Mouse (Mus musculus) CH12.LX (cell line): Measurements from ENCODE around the gene Gm26558. TPM values are rescaled to one million over a fixed set of nuclear protein-coding genes. Genes with fewer than 3 reads are reported as not detected.

ENCODE experiments used
- DNase-seq: peaks from one replicate; pipeline ENCODE4 v3.0.0-alpha.2; 2013; ENCODE audit errors: extremely low read depth
- H3K27ac ChIP-seq: 2 replicates; pipeline ENCODE4 v1.5.1; 2012; ENCODE audit warnings: low read depth, mild to moderate bottlenecking, control low read depth, moderate library complexity; ENCODE audit not compliant: insufficient read depth
- H3K27me3 ChIP-seq: replicated peaks from 2 replicates; pipeline ENCODE3; 2012; ENCODE audit warnings: inconsistent platforms
- H3K36me3 ChIP-seq, 2 experiments: replicated peaks in 1 of 2; 2 replicates each; pipeline versions ENCODE3 to v1.6.1; 2012; ENCODE audit warnings: inconsistent platforms in 1 of 2, low read length in 1 of 2, mild to moderate bottlenecking in 1 of 2, mixed read lengths in 1 of 2, moderate library complexity in 1 of 2; ENCODE audit not compliant: control insufficient read depth in 1 of 2, insufficient read depth in 1 of 2
- H3K4me1 ChIP-seq, 2 experiments: 2 replicates each; pipeline ENCODE4 v1.6.1; 2012; ENCODE audit warnings: inconsistent platforms in 1 of 2, moderate library complexity in 1 of 2; ENCODE audit not compliant: insufficient read depth in 2 of 2, control insufficient read depth in 1 of 2
- H3K4me2 ChIP-seq: 2 replicates; pipeline ENCODE4 v1.6.1; 2012; ENCODE audit warnings: low read depth, mild to moderate bottlenecking, control low read depth; ENCODE audit not compliant: poor library complexity, insufficient read depth, severe bottlenecking
- H3K4me3 ChIP-seq, 3 experiments: fragments of 150-350 bp in 1 of 3; sonication (generic) in 1 of 3; replicated peaks in 1 of 3; 2 replicates each; pipeline versions ENCODE3 to v1.5.1; 2011 to 2012; ENCODE audit warnings: low read depth in 2 of 3, low read length in 2 of 3, mild to moderate bottlenecking in 2 of 3, moderate library complexity in 2 of 3, control low read depth in 1 of 3, improper control_type of control experiment in 1 of 3, inconsistent platforms in 1 of 3, mixed read lengths in 1 of 3; ENCODE audit not compliant: poor library complexity in 1 of 3
- H3K79me2 ChIP-seq: replicated peaks from 2 replicates; pipeline ENCODE4 v1.6.1; 2012; ENCODE audit warnings: mild to moderate bottlenecking, moderate library complexity; ENCODE audit not compliant: control insufficient read depth, poor library complexity, insufficient read depth, severe bottlenecking; ENCODE audit errors: extremely low read depth
- H3K9ac ChIP-seq: 2 replicates; pipeline ENCODE4 v1.6.1; 2012; ENCODE audit warnings: low read depth, mild to moderate bottlenecking, control low read depth, moderate library complexity; ENCODE audit not compliant: insufficient read depth
- H3K9me3 ChIP-seq: replicated peaks from 2 replicates; pipeline ENCODE3; 2012; ENCODE audit warnings: low read length, inconsistent platforms, mixed read lengths
- E2F4 ChIP-seq: IDR thresholded peaks from 2 replicates; pipeline ENCODE4 v1.6.1; 2011; ENCODE audit warnings: low read depth, low read length, improper control_type of control experiment; ENCODE audit not compliant: insufficient replicate concordance
- JUN ChIP-seq: IDR thresholded peaks from 2 replicates; pipeline ENCODE4 v1.6.1; 2011; ENCODE audit warnings: low read depth, mild to moderate bottlenecking, low read length, improper control_type of control experiment, moderate library complexity; ENCODE audit not compliant: insufficient read depth
- KAT2A ChIP-seq: IDR thresholded peaks from 2 replicates; pipeline ENCODE4 v1.6.1; 2012; ENCODE audit warnings: low read length, improper control_type of control experiment, inconsistent platforms; ENCODE audit not compliant: insufficient replicate concordance
- MAZ ChIP-seq: IDR thresholded peaks from 2 replicates; pipeline ENCODE4 v1.6.1; 2012; ENCODE audit warnings: low read depth, mild to moderate bottlenecking, inconsistent platforms, low read length, improper control_type of control experiment, moderate library complexity
- MEF2A ChIP-seq: IDR thresholded peaks from 2 replicates; pipeline ENCODE4 v1.6.1; 2014; ENCODE audit warnings: low read depth, mild to moderate bottlenecking, inconsistent platforms, low read length, improper control_type of control experiment, borderline replicate concordance
- MYC ChIP-seq: IDR thresholded peaks from 2 replicates; pipeline ENCODE4 v1.6.1; 2011; ENCODE audit warnings: low read depth, mild to moderate bottlenecking, improper control_type of control experiment, low read length
- NELFE ChIP-seq: IDR thresholded peaks from 2 replicates; pipeline ENCODE4 v1.6.1; 2011; ENCODE audit warnings: low read depth, low read length, improper control_type of control experiment
- NRF1 ChIP-seq: IDR thresholded peaks from 2 replicates; pipeline ENCODE4 v1.6.1; 2014; ENCODE audit warnings: low read depth, mild to moderate bottlenecking, inconsistent platforms, low read length, improper control_type of control experiment, moderate library complexity
- PAX5 ChIP-seq: IDR thresholded peaks from 2 replicates; pipeline ENCODE4 v1.6.1; 2012; ENCODE audit warnings: low read length, inconsistent platforms, mixed read lengths
- POLR2A ChIP-seq: IDR thresholded peaks from 2 replicates; pipeline ENCODE4 v1.6.1; 2011; ENCODE audit warnings: low read depth, mild to moderate bottlenecking, improper control_type of control experiment, low read length
- SIN3A ChIP-seq: IDR thresholded peaks from 2 replicates; pipeline ENCODE4 v1.6.1; 2012; ENCODE audit warnings: low read length, improper control_type of control experiment, inconsistent platforms
- TCF12 ChIP-seq: IDR thresholded peaks from 2 replicates; pipeline ENCODE4 v1.6.1; 2014; ENCODE audit warnings: low read depth, mild to moderate bottlenecking, inconsistent platforms, low read length, improper control_type of control experiment
- UBTF ChIP-seq: IDR thresholded peaks from 2 replicates; pipeline ENCODE4 v1.6.1; 2012; ENCODE audit warnings: low read depth, mild to moderate bottlenecking, inconsistent platforms, low read length, improper control_type of control experiment, moderate library complexity
- dilution Hi-C: fragments of 300-500 bp; cut with MboI; formaldehyde crosslinking; loops from 2 replicates; pipeline ENCODE4 v1.14.3; 2020; ENCODE audit warnings: low sequenced_read_pairs; ENCODE audit not compliant: extremely low pct_unique_long_range_greater_than_20kb, extremely low pct_ligation_motif_present
- in situ Hi-C: fragments of 300-500 bp; cut with MboI; formaldehyde crosslinking; loops from 3 replicates; pipeline ENCODE4 v1.14.3; 2019; ENCODE audit warnings: low sequenced_read_pairs, low pct_ligation_motif_present, low pct_unique_long_range_greater_than_20kb, mixed read lengths
- polyA plus RNA-seq: library from polyadenylated mRNA; unstranded; fragments of >175 nt; gene quantifications from 2 replicates; pipeline ENCODE4 v1.2.1, GENCODE M21; 2012; ENCODE audit warnings: low read depth; ENCODE audit not compliant: insufficient read length
- total RNA-seq, 2 experiments: library from RNA; depleted of rRNA; stranded (reverse); fragments of 300-350 nt in 1 of 2; fragments of >200 nt in 1 of 2; gene quantifications; 2 replicates each; pipeline ENCODE4 v1.2.3; 2012 to 2014

Gene Gm26558
- total and polyA plus RNA-seq, 3 experiments, result 0.64 TPM; not detected in 2

DNA sequence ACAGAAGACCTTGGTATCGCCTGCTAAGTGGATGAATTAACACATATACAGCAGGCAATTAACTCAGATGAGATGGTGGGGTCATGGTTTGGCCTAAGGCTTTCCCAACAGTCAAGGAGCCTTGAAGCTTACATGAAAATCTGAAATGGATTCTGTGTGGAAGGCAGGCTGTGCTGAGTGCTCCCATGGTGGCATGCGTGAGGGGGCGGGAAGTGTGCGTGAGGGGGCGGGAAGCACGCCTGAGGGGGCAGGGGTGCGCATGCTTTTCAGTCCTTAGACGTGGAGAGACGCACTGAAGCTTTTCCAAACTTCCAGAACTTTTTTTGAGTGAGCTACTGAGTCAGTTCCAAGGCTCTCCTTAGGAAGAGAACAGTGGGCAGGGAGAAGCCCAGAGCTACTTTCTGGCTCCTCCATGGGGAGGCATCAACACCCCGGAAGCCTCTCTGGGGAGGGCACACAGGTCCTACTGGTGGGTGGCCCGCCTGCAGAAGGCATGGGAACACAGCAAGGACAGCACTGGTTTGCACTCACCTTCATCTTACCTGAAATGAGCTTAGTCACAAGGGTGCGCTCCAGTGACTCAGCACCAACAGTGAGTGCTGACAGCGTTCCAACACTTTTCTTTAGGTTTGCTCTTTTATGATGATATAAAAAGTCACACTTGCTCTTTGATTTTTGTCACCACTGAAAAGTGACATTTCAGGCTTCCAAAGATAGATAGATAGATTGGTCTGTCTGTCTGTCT, 47.2 kb upstream of the Gm26558 start:
- no peaks in the 10 kb centered on the region for H3K27me3 ChIP-seq
- H3K9me3 ChIP-seq, result no peaks in the 10 kb centered on the region
- no peak overlapping the region for H3K27ac ChIP-seq
- dilution Hi-C loops (no loop called here), in situ Hi-C loops (loop anchor here (25.0 kb wide), 2 partner anchors 103 to 328 kb away; no protein-coding TSS in a partner anchor)
- H3K79me2 ChIP-seq, result no peaks in the 10 kb centered on the region
- no peak overlapping the region for H3K4me2 ChIP-seq
- peaks cover 6 to 18% of the 10 kb centered on the region in 2 experiments; a peak in 2 of 4 replicates for H3K4me1 ChIP-seq
- no peak overlapping the region for H3K9ac ChIP-seq
- peaks cover 25 to 54% of the 10 kb centered on the region in 2 experiments for H3K36me3 ChIP-seq
- TF ChIP-seq TCF12, result no peak
- no peak for TF ChIP-seq NELFE
- no peak for TF ChIP-seq MAZ
- TF ChIP-seq E2F4, result no peak
- no peak for TF ChIP-seq UBTF
- TF ChIP-seq NRF1, result no peak
- no peak for TF ChIP-seq KAT2A
- no peak for TF ChIP-seq MEF2A
- no peak for TF ChIP-seq SIN3A
- TF ChIP-seq JUN, result no peak
- TF ChIP-seq, all 38 proteins: peak for 0
- no peak overlapping the region for H3K4me3 ChIP-seq
- no peak for DNase-seq

DNA sequence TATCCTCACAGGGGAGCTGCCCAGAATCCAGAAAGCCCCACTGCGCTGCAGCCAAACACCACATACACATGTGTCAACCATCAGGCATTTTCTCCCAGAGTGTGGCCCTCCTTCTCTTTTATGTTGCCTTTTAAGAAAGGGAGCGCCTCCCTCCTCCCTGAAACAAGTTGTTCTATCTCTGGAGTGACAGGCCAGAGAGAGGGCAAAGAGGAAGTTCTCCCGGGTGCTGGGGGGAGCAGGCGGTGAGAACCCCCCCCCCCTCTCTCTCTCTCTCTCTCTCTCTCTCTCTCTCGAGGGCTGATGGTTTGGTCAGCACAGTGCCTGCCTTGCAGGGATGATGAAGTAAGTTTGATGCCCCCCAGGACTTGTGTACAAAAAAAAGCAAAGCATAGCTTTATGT, 40.5 kb upstream of the Gm26558 start:
- Histone ChIP-seq H3K9me3 (no peaks in the 10 kb centered on the region), H3K27me3 (no peaks in the 10 kb centered on the region)
- in situ Hi-C loops, result loop anchor here (25.0 kb wide), 2 partner anchors 110 to 335 kb away; no protein-coding TSS in a partner anchor
- DNase-seq, result no peak
- TF ChIP-seq MYC (no peak), POLR2A (no peak), PAX5 (no peak), SIN3A (no peak)
- TF ChIP-seq, all 38 proteins: peak for 0
- Histone ChIP-seq H3K4me3 (no peak overlapping the region), H3K4me2 (no peak overlapping the region), H3K9ac (no peak overlapping the region), H3K27ac (no peak overlapping the region), H3K36me3 (peaks cover 0 to 33% of the 10 kb centered on the region in 2 experiments), H3K79me2 (no peaks in the 10 kb centered on the region), H3K4me1 (peaks cover 2 to 14% of the 10 kb centered on the region in 2 experiments; a peak in 2 of 4 replicates)
- dilution Hi-C loops, result no loop called here
